Mouse (Mus musculus) stomach, postnatal 0 days (tissue): ENCODE results near the gene Jund.

Source experiments
- CTCF ChIP-seq: IDR thresholded peaks from 2 replicates; pipeline ENCODE4 v1.5.1; 2016; ENCODE audit warnings: antibody characterized with exemption, low read depth, mild to moderate bottlenecking, moderate library complexity
- EP300 ChIP-seq: optimal IDR thresholded peaks from 2 replicates; pipeline ENCODE3; 2016; ENCODE audit warnings: antibody characterized with exemption

DNA sequence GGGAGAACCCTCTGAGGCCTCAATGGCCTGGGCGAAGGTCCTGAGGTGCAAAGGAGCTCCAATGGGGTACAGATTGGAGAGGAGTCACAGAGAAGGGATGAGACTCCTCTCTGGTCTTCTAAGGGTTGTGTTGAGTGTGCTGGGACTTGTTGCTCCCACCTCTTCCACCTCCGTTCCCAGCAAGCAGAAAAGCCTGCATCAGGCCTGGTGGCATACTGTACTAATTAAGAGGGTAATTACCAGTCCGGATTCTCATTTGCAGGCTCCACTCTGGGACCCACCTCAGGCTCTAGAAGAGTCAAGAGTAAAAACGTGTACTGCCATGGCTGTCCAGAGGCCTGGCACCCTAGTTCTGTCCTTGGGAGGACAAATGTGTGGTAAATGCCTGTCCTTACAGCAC is 1.8 kb upstream of the Jund start:
- TF ChIP-seq CTCF (no peak), EP300 (no peak)
